Mouse (Mus musculus): ENCODE data around the gene Ccdc39.

DNA sequence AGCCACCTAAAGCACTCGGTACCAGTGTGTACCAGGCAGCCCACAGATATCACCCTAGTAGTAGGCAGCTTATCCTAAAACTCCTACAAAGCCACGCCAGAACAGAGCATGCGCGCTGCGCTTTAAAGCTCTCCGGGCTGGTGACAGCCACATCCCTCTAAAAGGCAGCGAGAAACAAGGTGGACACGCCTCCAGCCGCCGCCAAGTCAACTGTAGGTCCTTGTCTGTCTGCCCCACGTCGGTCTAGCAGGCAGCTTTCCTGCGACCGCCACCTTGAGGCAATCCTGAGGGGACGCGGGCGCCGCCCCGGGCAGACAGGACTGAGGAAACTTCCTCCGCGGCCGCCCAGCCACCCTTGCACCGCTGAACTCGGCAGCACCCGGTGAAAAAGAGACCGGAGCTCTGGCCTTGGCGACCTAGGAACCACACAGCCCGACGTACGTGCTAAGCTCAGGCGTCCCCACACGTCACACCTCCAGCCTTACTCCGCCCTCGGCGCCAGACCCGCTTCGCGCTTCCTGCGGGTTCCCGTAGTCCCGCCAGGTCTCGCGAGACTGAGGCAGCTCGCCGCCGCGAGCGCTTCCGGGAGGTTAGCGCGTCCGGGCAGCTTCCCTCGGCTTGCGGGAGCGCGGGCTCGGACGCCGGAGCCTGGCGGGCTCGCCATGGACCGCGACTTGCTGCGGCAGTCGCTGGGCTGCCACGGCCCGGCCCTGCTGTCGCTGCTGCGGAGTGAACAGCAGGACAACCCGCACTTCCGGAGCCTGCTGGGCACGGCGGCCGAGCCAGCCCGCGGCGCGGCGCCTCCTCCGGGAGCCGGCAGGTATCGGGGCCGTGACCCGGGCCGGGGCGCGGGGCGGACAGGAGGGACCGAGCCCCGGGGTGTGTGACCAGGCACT is 44.2 kb downstream of the Ccdc39 start, which contains the start of gene Ttc14:
- TF ChIP-seq POLR2A (IDR thresholded peaks at IDR 0.05; ENCODE audit: low read depth, low read length) (peak; percentile 92), SMC3 (IDR thresholded peaks at IDR 0.05; ENCODE audit: low read depth, low read length) (no peak), CTCF (conservative IDR thresholded peaks at IDR 0.05 in 1 of 2, IDR thresholded peaks at IDR 0.05 in 1 of 2; ENCODE audit: low read depth in 2 of 2, low read length in 2 of 2) (peak in 1 of 2 experiments; percentile 44; a peak in 2 of 4 replicates)
